Mouse (Mus musculus) retina, postnatal 7 days (tissue): ENCODE data around the gene Peli2.

ENCODE experiments used
- DNase-seq: peaks from one replicate; pipeline ENCODE4 v3.0.0-alpha.2; 2012; ENCODE audit warnings: low read depth, low spot score

The Peli2 gene

GRCm38 (mm10) chr14:48151554-48151953 is 30.9 kb downstream of the Peli2 start:
- no peak for DNase-seq

GRCm38 (mm10) chr14:48153064-48153463 is 32.4 kb downstream of the Peli2 start:
- DNase-seq = no peak

DNA sequence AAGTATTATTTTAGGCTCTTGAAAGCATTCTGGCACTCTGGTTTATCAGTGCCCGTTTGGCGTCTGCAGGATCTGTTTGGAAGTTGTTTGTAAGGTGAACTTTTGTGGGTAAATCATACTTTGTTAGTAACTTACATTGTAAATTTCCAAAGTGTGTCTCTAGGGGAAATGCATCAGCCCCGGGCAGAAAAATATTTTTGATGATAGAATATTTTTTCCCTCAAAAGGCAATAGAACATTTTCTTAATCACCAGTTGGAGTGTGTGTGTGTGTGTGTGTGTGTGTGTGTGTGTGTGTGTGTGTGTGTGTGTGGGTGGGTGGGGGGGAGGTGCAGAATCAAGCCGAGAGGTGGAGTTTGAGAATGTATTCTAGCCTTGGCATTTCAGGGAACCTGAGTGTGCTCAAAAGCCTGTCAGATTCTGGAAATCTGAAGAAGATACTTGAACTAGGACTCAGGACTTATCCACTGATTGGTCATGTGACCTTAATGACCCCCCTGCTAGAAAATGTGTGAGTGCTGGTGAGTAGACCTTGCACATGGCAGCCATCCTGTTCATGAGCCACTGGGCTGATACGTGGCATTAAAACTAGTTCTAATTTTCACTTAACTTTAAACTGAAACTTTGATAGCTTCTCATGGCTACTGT is 33.4 kb downstream of the Peli2 start:
- no peak for DNase-seq

DNA sequence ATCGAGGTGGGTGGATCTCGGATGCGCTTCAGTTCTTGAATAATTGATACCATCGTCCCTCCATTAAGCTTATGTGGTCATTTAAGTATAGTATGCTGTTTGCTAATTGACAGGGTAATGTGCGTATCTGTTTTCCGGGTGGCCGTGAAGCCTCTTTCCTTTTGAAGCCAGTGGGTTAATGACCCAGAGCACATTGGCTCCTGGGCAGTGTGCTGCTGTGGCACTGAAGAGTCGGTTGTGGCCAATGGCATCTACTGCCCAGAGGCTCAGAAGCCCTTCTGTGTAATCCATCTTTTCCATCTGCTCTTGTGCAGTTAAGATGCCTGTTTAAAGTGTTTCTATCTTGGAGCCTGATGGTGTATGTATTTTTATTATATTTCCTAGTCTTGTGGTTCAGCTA is 34.0 kb downstream of the Peli2 start:
- no peak for DNase-seq

DNA sequence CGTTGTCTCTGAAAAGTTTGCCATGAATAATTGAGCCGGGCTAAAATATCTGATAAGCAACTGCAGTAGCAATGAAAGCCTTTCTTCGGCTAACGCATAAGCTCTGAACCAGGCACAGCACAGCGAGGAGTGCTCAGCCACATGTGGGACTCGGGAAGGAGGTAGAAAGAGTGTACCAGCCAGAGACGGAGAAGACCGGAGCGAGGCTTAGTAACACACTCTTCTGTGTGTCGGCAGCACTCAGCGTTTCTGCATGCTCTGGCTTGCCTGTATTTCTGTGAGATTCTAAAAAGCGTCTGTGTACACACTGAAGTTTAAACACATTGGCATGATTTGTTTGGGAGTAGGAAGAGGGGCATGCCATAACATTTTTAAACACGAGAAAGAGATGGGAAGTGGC is 34.5 kb downstream of the Peli2 start:
- no peak for DNase-seq

GRCm38 (mm10) chr14:48157085-48157484 is 36.5 kb downstream of the Peli2 start:
- DNase-seq = no peak

DNA sequence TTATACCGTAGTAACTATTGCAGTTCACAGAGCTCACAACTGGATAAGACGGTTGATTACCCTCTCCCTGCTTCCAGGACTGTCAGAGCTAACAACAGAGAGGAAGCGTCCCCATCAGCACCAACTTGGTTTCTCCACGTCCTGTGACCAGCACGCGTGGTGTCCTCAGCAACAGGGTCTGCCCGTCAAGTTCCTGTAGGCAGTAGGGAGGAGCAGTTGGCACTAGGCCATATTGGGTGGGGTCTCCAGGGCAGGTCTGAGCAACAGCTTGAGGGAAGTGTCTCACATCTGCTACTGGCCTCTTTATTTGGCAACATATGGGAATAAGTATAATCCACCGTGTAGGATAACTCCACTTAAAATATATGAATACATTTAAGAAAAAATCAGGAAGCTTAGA is 37.2 kb downstream of the Peli2 start:
- DNase-seq = no peak

- DNase-seq = no peak
Measured at GRCm38 (mm10) chr14:48159401-48159800, 38.8 kb downstream of the Peli2 start.

- DNase-seq = no peak
Measured at GRCm38 (mm10) chr14:48162446-48162845, 41.8 kb downstream of the Peli2 start.

DNA sequence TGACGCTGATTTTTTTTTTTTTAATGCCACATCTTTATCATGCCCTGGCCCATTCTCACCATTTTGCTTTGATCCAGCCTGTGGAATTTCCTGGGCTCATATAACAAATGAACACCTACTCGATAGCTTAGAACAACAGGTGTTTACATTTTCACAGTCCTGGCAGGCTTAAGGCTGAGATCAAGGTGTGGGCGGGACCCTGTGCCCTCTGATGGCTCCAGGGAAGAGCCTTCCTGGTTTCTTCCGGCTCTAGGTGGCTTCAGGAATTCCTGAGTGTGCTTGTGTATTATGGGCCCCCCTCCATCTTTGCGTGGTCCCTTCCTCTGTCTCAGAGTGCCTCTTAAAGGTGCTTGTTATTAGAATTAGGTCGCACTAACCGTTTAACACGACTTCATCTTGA is 44.3 kb downstream of the Peli2 start:
- DNase-seq = no peak

- no peak for DNase-seq
Measured at GRCm38 (mm10) chr14:48166396-48166795, 45.8 kb downstream of the Peli2 start.

GRCm38 (mm10) chr14:48167020-48167419 is 46.4 kb downstream of the Peli2 start:
- DNase-seq = no peak

DNA sequence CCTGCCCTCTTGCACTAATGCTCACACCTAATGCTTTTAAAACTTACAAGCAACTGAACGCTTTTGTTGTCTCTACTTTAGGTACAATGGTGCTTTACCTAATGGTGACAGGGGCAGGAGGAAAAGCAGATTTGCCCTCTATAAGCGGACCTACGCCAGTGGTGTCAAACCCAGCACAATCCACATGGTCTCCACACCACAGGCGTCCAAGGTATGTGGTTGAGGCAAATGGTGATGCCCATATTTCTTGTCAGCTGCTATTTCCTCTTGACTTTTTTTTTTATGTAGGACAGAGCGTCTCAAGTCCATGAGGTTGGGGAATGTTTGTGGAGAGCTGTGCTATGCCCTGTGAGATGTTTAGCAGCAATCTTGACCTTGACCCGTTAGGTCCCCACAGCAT is 47.5 kb downstream of the Peli2 start:
- DNase-seq = no peak

DNA sequence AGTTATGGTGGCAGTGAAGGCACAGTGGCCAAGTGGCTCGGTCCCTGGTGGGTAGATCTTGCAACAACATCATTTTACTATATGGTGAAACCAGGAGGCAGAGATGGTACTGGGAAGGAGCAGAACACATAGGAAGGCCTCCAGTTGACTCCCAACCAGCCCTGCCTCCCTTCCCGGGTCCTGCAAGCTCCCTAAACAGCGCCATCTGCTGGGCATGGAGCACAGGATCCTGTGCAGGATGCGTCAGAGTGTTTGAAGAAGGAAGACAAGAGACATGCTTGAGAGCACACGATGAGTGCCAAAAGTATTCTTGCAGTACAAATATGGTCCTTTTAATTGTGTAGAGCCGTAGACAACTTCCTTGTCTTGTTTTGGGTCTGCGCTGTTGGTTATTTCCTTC is 49.3 kb downstream of the Peli2 start:
- peak; percentile 53 for DNase-seq

DNA sequence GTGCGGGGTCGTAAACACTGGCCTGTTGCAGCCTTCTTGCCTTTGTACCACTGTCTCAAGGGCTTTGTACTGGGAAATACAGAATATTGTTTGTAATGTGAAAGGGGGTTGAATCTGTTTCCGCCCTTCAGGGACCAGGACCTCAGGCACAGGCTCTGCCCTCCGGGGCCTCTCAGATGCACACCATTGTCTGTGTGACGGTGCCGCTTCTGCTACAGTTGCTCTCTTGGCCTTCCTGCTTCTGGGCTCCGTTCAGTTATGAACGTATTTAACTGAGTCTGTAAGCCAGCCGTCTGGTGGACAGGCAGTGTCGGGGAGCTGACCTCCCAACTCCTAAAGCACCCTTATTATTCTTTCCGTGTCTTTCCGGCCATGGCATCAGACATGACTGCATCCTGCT is 50.6 kb downstream of the Peli2 start:
- no peak for DNase-seq

- DNase-seq = no peak
Measured at GRCm38 (mm10) chr14:48172026-48172425, 51.4 kb downstream of the Peli2 start.

DNA sequence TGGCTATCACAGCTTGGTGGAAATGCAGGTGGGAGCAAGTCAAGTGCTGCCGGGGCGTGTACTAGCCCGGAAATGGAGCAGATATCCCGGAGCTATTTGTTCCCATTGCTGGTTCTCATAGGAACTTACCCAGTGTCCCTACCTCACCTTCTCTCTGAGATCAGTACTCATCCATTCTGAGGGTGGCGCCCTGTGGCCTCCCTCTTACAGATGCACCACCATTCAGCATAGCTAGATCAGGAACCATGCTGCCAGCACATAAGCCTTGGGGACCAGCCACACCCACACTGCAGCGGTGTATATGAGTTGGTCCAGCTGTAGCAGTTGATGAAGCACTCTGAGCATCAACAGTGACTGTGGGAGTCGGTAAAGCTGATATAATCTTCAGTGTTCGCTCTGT is 52.3 kb downstream of the Peli2 start:
- DNase-seq = no peak

GRCm38 (mm10) chr14:48173840-48174239 is 53.2 kb downstream of the Peli2 start:
- no peak for DNase-seq

DNA sequence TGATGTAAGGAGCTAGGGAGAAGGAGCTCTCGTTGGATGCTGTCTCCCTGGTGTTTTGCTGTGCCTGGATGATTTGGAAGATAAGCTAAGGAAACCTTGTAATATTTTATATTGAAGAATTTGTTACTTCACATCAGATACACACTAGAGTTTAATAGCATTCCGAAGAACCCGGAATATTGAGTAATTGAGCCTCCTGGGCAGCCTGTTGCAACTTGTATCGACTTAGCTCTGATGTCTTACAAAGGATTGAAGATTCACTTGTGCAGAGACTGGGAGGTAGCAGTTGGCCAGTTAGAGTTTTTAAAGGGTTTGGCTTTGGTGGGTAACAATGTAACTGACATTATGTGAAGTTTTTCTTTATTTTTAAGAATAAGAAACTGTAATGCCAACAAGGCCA is 53.7 kb downstream of the Peli2 start:
- no peak for DNase-seq

- DNase-seq = no peak
Measured at GRCm38 (mm10) chr14:48175115-48175514, 54.5 kb downstream of the Peli2 start.

GRCm38 (mm10) chr14:48178304-48178995 is 57.8 kb downstream of the Peli2 start:
- no peak for DNase-seq

- no peak for DNase-seq
Measured at GRCm38 (mm10) chr14:48179021-48179420, 58.4 kb downstream of the Peli2 start.

DNA sequence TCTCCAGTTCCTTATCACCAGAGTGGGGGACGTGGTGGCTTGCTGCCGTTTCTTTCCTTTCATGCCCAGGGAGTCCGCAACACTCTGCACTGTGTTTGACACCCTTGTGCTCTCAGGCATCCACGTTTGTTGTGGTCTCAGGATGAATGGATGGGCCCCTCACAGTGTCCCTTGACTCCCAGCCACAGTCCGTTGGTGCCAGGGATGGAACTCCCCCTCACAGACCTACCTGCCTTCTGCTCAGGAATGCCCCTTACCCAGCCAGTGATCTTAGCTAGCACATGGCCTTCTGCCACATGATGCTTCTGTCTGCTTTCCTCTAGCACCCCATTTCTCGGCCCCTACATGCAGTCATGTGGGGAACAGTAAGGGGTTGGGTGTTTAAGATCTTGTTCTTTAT is 65.7 kb downstream of the Peli2 start:
- no peak for DNase-seq

DNA sequence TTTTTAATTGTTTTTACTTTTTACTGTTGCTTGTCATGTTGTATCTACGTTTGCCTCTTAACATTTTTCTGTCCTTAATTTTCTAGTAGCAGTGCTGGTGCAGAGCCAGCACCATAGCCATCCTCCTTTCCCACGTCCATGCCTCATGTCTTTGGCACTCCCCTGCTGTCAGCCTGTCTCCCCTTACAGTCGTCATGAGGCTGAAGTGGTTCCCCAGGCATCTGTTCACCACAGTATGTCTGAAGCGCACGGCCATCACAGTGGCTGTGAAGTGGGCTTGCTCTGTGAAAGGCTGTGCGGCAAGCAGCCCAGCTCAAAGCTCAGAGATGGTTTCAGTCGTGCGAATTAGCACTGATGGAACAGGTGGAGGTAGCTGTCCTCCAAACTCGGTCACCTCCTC is 66.5 kb downstream of the Peli2 start:
- no peak for DNase-seq
